Mouse (Mus musculus): Measurements from ENCODE around the gene Il27ra.

GRCm38 (mm10) chr8:84029272-84029671, 13.1 kb downstream of the Il27ra start:
- no peak for TF ChIP-seq CTCF (IDR thresholded peaks at IDR 0.05; ENCODE audit: extremely low read depth, insufficient read depth, low read length)
- TF ChIP-seq POLR2A (IDR thresholded peaks at IDR 0.05; ENCODE audit: extremely low read depth, insufficient read depth, low read length): no peak
